Mouse (Mus musculus): Measurements from ENCODE around the gene Stip1. TPM values are rescaled to one million over a fixed set of nuclear protein-coding genes. Genes with fewer than 3 reads are reported as not detected.

Stip1 gene
- polyA plus RNA-seq, 1 experiment from 2014 or later: 168 TPM

- Histone ChIP-seq H3K9me3 (replicated peaks) (no peaks in the 10 kb centered on the region), H3K27me3 (no peaks in the 10 kb centered on the region), H3K4me1 (replicated peaks) (peaks cover 45% of the 10 kb centered on the region), H3K4me2 (peak overlapping the region; percentile 89), H3K9ac (peak overlapping the region; percentile 82), H3K4me3 (peak overlapping the region; percentile 79), H3K36me3 (peaks cover 44% of the 10 kb centered on the region), H3K27ac (peak overlapping the region; percentile 97)
- ATAC-seq (replicated peaks; ENCODE audit: insufficient number of reproducible peaks, insufficient read depth, low FRiP score, low read depth): peak; percentile 91
- WGBS: under 1% methylated on average over 59 of the region's 59 CpGs
These were observed 60.0 kb downstream of the Stip1 start for GRCm38 (mm10) chr19:6979486-6980380.

GRCm38 (mm10) chr19:6979001-6979479 lies 60.7 kb downstream of the Stip1 start:
- Histone ChIP-seq H3K27me3 (no peaks in the 10 kb centered on the region), H3K27ac (peak overlapping the region; percentile 97), H3K9me3 (replicated peaks) (no peaks in the 10 kb centered on the region), H3K4me3 (peak overlapping the region; percentile 79), H3K36me3 (peaks cover 40% of the 10 kb centered on the region), H3K4me2 (peak overlapping the region; percentile 89), H3K4me1 (replicated peaks) (peaks cover 47% of the 10 kb centered on the region), H3K9ac (peak overlapping the region; percentile 79)
- 5% methylated on average over 11 of the region's 11 CpGs for WGBS
- no peak for ATAC-seq (replicated peaks; ENCODE audit: insufficient number of reproducible peaks, insufficient read depth, low FRiP score, low read depth)

DNA sequence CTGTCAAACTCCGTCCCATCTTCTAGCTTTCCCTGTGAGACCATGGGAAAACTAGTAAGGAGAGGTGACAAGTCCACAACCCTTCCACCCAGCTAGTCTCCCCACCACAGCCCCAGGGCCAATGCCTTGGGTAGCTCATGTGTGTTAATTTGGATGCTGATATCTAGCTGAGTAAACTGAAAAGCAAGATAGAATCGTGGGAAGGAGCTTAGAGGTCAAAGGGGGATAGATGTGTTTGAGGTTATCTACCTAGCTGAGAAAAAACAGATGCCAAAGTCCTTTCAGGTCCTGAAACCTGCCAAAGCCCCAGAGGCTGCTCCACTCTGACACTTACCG lies 61.2 kb downstream of the Stip1 start:
- H3K4me2 ChIP-seq: peak overlapping the region; percentile 89
- H3K27ac ChIP-seq: peak overlapping the region; percentile 97
- H3K36me3 ChIP-seq: peaks cover 36% of the 10 kb centered on the region
- no peaks in the 10 kb centered on the region for H3K9me3 ChIP-seq (replicated peaks)
- no peaks in the 10 kb centered on the region for H3K27me3 ChIP-seq
- peaks cover 50% of the 10 kb centered on the region for H3K4me1 ChIP-seq (replicated peaks)
- no peak for ATAC-seq (replicated peaks; ENCODE audit: insufficient number of reproducible peaks, insufficient read depth, low FRiP score, low read depth)
- 29% methylated on average over 3 of the region's 3 CpGs for WGBS
- peak overlapping the region; percentile 79 for H3K4me3 ChIP-seq
- H3K9ac ChIP-seq: peak overlapping the region; percentile 79

GRCm38 (mm10) chr19:6977759-6978638 lies 61.8 kb downstream of the Stip1 start:
- Histone ChIP-seq H3K4me3 (peak overlapping the region; percentile 79; the same call in 1 of the 2 replicates), H3K36me3 (peaks cover 31% of the 10 kb centered on the region), H3K4me1 (replicated peaks) (peaks cover 50% of the 10 kb centered on the region), H3K9ac (peak overlapping the region; percentile 79; the same call in 1 of the 2 replicates), H3K27ac (peak overlapping the region; percentile 97), H3K27me3 (no peaks in the 10 kb centered on the region), H3K9me3 (replicated peaks) (no peaks in the 10 kb centered on the region), H3K4me2 (peak overlapping the region; percentile 89; the same call in 1 of the 2 replicates)
- 71% methylated on average over 13 of the region's 13 CpGs for WGBS
- ATAC-seq (replicated peaks; ENCODE audit: insufficient number of reproducible peaks, insufficient read depth, low FRiP score, low read depth): no peak

DNA sequence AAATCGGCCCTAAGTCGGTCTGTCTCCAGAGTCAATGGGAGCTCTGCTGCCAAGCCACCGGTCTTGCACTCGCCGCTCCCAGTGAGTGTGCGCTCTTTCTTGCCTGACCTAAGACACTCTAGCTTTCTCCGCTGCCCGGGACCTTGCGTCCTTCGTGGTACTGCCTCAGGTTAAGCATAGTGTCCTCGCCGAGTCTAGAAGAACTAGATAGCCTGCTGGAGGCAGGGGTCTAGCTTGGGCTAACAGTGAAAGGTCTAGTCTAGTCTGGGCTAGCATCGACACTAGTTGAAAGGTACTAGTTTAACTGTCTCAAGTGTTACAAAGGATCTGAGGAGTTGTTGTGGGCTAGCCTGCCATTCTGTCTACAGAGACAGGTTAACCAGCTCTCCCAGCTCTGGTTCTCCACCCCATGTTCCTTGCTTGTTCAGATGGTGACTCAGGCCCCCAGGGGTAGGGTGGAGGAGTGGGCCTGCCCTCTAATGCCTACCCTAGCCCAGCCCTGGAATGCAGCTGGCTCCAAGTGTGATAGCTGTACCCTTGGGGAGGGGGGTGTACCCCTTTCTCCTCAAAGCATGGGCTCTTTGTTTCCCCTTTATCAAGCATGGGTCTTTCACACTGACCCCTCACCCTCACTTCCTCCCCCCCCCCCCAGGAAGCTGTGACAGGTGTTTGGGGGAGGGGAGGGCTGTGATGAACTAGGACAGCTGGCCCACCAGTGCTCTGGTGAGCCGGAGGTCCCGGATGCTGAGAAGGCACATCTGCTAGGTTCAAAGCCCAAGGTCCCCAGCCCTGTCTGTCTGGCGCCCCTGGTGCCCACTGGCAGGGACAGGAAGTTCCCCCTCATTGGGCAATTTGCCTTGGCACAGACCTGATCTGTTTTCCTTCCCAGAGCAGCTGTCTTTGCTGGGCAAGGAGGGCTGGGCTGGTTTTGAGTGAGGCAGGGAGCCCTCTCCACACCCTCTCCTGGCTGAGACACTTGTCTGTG lies 63.9 kb downstream of the Stip1 start, which contains the start of gene Plcb3:
TSS of gene Plcb3 (minus strand) at position 934 of the 985 bp plus-strand sequence.
- Histone ChIP-seq H3K27me3 (no peaks in the 10 kb centered on the region), H3K9me3 (replicated peaks) (no peaks in the 10 kb centered on the region), H3K4me3 (peak within 1 kb of the TSS; percentile 77), H3K27ac (peak within 1 kb of the TSS; percentile 93), H3K36me3 (peaks cover 21% of the 10 kb centered on the region), H3K9ac (peak within 1 kb of the TSS; percentile 82), H3K4me1 (replicated peaks) (peaks cover 54% of the 10 kb centered on the region), H3K4me2 (peak within 1 kb of the TSS; percentile 90)
- under 1% methylated on average over 16 of the region's 16 CpGs for WGBS
- ATAC-seq (replicated peaks; ENCODE audit: insufficient number of reproducible peaks, insufficient read depth, low FRiP score, low read depth): no peak

- Histone ChIP-seq H3K27me3 (no peaks in the 10 kb centered on the region), H3K9me3 (replicated peaks) (no peaks in the 10 kb centered on the region), H3K27ac (peak within 1 kb of the TSS; percentile 93), H3K4me3 (peak within 1 kb of the TSS; percentile 77), H3K4me2 (peak within 1 kb of the TSS; percentile 90), H3K9ac (peak within 1 kb of the TSS; percentile 82), H3K36me3 (peaks cover 21% of the 10 kb centered on the region), H3K4me1 (replicated peaks) (peaks cover 64% of the 10 kb centered on the region)
- under 1% methylated on average over 84 of the region's 84 CpGs for WGBS
- peak; percentile 57 for ATAC-seq (replicated peaks; ENCODE audit: insufficient number of reproducible peaks, insufficient read depth, low FRiP score, low read depth)
These were observed 65.3 kb downstream of the Stip1 start, which contains the start of gene Ppp1r14b for GRCm38 (mm10) chr19:6974211-6975205. Gene Ppp1r14b (plus strand): TSS chr19:6974968.

DNA sequence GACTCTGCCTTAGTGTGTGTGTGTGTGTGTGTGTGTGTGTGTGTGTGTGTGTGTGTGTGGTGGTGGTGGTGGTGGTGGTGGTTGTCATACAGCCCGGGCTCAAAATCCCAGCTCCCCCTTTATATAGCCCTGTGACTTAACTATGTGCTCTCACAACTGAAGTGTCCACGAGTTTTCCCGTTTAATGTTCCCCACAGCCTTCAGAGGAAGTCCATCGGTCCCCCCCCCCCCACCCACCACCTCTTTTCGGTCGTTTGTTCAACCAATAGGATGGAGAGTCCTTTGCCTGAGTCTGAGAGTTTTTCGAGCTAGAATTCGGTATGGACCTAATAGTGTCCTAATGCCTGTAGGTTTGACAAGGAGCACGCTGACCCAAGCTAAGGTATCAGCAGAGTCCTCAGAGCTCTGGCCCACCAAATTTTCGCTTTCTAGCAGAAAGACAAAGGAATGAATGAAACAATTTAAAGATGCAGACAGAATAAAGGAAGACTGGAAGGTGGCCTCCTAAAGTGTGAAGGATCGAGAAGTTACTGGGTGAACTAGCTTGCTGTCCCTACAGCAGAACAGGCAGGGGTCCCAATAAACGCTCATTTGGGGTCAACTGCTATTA lies 66.1 kb downstream of the Stip1 start:
- H3K36me3 ChIP-seq: peaks cover 20% of the 10 kb centered on the region
- WGBS: 33% methylated on average over 12 of the region's 12 CpGs
- peak overlapping the region; percentile 77 for H3K4me3 ChIP-seq
- no peaks in the 10 kb centered on the region for H3K9me3 ChIP-seq (replicated peaks)
- peak overlapping the region; percentile 82 for H3K9ac ChIP-seq
- no peak for ATAC-seq (replicated peaks; ENCODE audit: insufficient number of reproducible peaks, insufficient read depth, low FRiP score, low read depth)
- peak overlapping the region; percentile 93 for H3K27ac ChIP-seq
- H3K27me3 ChIP-seq: no peaks in the 10 kb centered on the region
- peak overlapping the region; percentile 90 for H3K4me2 ChIP-seq
- H3K4me1 ChIP-seq (replicated peaks): peaks cover 61% of the 10 kb centered on the region

DNA sequence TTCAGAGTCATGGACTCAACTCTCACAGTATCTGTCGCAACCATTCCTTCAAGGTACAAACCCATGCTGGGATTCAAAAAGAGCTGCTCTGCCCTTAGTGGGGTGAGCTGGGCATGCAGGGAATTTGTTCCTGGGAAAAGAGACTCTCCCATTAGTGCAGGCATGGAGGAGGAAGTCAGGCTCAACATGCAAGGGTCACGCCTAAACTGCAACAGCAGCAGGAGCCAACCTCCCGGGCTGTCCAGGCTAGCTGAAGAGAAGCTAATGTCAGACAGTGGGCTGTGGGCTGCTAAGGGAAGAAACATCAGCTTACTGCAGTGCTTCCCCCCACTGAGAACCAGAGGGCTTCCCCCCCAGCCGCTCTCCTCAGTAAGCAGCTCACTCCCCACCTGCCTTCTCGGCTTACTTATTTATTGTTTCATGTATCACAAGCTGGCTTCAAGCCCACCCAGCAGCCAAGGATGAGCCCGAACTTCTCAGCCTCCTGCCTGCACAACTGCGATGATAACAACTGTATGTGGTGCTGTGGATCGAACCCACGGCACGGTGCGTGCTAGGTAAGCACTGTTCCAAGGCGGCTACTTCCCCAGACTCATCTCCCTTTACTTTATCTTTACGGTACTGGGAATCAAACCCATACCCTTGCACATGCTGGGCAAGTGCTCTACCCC lies 67.4 kb downstream of the Stip1 start:
- no peak for ATAC-seq (replicated peaks; ENCODE audit: insufficient number of reproducible peaks, insufficient read depth, low FRiP score, low read depth)
- H3K4me2 ChIP-seq: no peak overlapping the region
- H3K4me1 ChIP-seq (replicated peaks): peaks cover 55% of the 10 kb centered on the region
- no peaks in the 10 kb centered on the region for H3K27me3 ChIP-seq
- no peaks in the 10 kb centered on the region for H3K9me3 ChIP-seq (replicated peaks)
- no peak overlapping the region for H3K4me3 ChIP-seq
- H3K36me3 ChIP-seq: peaks cover 8% of the 10 kb centered on the region
- WGBS: 75% methylated on average over 13 of the region's 13 CpGs
- H3K27ac ChIP-seq: no peak overlapping the region
- H3K9ac ChIP-seq: no peak overlapping the region

DNA sequence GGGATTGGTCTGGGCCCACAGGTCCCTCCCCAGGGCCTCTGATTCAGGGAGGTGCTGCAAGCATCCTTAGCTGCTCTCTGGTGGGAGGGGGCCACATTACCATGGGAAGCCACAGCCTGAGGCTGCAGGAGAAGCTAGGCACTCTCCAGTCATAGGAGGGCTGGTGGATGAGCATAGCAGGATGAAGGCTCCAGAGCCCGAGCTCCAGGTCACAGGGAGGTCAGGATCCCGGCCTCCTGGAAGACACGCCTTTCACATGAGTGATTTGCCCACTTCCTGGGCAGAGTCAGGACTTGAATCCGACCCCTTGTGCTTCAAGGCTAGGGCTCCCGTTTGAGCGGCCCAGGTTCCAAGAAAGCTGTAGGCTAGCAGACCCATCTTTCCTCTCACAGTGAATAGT lies 68.1 kb downstream of the Stip1 start:
- Histone ChIP-seq H3K27ac (peak overlapping the region; percentile 28; the same call in 1 of the 2 replicates), H3K9ac (no peak overlapping the region), H3K4me3 (no peak overlapping the region), H3K4me1 (replicated peaks) (peaks cover 49% of the 10 kb centered on the region), H3K36me3 (peaks cover 3% of the 10 kb centered on the region; the same call in 1 of the 2 replicates), H3K27me3 (no peaks in the 10 kb centered on the region), H3K9me3 (replicated peaks) (no peaks in the 10 kb centered on the region), H3K4me2 (no peak overlapping the region)
- no peak for ATAC-seq (replicated peaks; ENCODE audit: insufficient number of reproducible peaks, insufficient read depth, low FRiP score, low read depth)
- WGBS: 37% methylated on average over 6 of the region's 6 CpGs

Data from heart, embryonic 15.5 days (tissue).